Mouse (Mus musculus): Measurements from ENCODE around the gene Sec16b.

DNA sequence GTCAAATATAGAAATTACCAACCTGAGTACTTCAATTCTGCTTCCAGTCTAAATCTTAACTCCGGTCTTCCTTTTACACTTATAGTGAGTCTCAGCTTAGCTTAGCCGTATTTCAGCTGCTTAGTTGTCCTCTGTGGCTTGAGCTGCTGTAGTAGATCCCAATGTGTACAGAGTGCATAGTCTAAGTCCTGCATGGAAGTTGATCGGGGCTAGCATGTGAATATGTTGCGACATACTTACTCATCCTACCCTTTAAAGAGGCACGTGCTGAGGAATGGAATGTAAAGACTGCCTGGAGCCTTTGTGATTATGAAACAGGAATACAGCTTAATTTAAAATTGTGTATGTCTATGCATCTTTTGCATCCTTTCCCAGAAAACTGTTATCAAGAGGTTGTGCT is 88.0 kb downstream of the Sec16b start:
- no peak for TF ChIP-seq CTCF (IDR thresholded peaks at IDR 0.05; ENCODE audit: borderline replicate concordance, extremely low read depth, insufficient read depth, insufficient read length)
- TF ChIP-seq POLR2A (IDR thresholded peaks at IDR 0.05; ENCODE audit: borderline replicate concordance, extremely low read depth, insufficient read depth, insufficient read length, poor library complexity, severe bottlenecking) = no peak

All from brain, embryonic 14.5 days (tissue).